Mouse (Mus musculus) layer of hippocampus, adult 2 months (tissue): ENCODE measurements around the gene Pidd1. TPM values are rescaled to one million over a fixed set of nuclear protein-coding genes. Genes with fewer than 3 reads are reported as not detected.

Source experiments
- DNase-seq, 2 experiments: peaks; one replicate each; pipeline ENCODE4 v3.0.0; 2022; ENCODE audit warnings: low spot score in 2 of 2
- H3K27ac ChIP-seq: fragments of 200-600 bp; 2 replicates; pipeline ENCODE4 v1.8.1; 2022
- H3K4me3 ChIP-seq: fragments of 200-600 bp; 2 replicates; pipeline ENCODE4 v1.8.1; 2022; ENCODE audit warnings: mild to moderate bottlenecking
- CTCF ChIP-seq: fragments of 200-600 bp; conservative IDR thresholded peaks from 2 replicates; pipeline ENCODE4 v1.8.1; 2022; ENCODE audit warnings: antibody characterized with exemption, mild to moderate bottlenecking, moderate library complexity
- total RNA-seq, 2 experiments: library from RNA; stranded (reverse); gene quantifications; 2 replicates each; pipeline ENCODE4 v1.2.3; 2021

Pidd1 gene
- total RNA-seq, 2 experiments from 2014 or later, result 1.1 to 1.7 TPM

DNA sequence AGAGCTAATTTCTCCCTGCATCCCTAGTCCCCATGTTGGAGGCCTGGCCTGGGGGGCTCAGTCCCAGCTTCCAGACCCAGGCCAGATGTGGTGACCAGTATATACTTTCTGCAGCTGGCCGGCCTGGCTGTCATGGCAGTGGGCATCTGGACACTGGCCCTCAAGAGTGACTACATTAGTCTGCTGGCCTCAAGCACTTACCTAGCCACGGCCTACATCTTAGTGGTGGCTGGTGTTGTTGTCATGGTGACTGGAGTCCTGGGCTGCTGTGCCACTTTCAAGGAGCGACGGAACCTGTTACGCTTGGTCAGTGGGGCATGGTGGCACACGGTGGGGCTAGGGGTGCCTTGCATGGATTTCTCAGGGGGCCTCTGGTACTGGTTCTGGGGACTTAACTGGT is 25.5 kb upstream of the Pidd1 start:
- DNase-seq, result no peak
- peak overlapping the region; percentile 27; the same call in 1 of the 2 replicates for H3K4me3 ChIP-seq
- H3K27ac ChIP-seq, result peak overlapping the region; percentile 74
- TF ChIP-seq CTCF, result no peak

DNA sequence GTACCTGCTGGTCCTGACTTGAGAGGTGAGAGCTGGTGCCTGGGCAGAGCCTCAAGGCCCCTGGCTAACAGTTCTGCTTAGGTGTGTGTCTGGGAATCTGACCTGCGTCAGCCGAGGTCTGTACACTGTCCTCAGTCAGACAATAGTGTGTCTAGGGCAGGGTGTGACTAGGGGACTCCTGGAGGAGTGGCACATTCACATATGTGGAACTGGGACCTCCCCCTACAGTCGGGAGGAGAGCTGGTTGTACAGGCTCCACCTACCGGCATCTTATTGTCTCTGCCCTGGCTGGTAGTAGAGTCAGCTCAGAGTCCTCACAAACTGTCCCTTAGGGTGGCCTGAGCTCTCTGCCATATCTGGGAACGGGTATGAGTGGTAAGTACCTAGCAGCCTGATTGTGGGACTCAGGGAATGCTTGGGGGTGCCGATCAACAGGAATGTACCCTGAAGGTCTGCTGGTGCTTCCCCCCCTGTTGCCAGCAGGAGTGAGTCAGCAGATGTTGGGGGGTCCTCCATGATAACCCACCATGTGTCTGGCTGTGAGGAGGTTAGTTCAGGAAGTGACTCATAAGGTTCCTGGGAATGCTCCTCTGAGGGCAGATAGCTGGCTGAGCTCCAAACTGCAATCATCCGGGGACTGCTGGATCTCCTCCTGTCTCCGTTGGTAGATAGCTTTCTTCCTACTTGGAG is 24.8 kb upstream of the Pidd1 start:
- peak; percentile 38 to 47 for DNase-seq
- H3K27ac ChIP-seq, result peak overlapping the region; percentile 74
- H3K4me3 ChIP-seq, result peak overlapping the region; percentile 59
- peak; percentile 74 for TF ChIP-seq CTCF

DNA sequence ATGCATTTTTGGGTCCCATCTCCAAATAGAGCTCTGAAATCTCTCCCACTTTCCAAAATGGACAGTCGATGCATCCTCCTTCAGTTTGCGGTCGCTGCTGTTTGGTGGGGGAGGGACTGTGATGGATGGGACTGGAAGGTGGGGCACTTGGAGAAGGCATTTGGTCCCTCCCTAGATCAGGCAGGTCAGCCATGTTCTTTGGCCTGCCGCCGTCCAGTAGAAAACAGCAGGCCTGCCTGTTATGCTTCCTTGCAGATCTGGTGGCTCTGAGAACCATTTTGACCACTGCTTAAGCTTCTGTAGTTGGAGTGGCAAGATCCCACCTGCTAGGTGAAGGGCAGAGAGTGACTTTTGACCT is 24.3 kb upstream of the Pidd1 start:
- Histone ChIP-seq H3K27ac (peak overlapping the region; percentile 74), H3K4me3 (peak overlapping the region; percentile 59)
- TF ChIP-seq CTCF, result no peak
- DNase-seq, result no peak

DNA sequence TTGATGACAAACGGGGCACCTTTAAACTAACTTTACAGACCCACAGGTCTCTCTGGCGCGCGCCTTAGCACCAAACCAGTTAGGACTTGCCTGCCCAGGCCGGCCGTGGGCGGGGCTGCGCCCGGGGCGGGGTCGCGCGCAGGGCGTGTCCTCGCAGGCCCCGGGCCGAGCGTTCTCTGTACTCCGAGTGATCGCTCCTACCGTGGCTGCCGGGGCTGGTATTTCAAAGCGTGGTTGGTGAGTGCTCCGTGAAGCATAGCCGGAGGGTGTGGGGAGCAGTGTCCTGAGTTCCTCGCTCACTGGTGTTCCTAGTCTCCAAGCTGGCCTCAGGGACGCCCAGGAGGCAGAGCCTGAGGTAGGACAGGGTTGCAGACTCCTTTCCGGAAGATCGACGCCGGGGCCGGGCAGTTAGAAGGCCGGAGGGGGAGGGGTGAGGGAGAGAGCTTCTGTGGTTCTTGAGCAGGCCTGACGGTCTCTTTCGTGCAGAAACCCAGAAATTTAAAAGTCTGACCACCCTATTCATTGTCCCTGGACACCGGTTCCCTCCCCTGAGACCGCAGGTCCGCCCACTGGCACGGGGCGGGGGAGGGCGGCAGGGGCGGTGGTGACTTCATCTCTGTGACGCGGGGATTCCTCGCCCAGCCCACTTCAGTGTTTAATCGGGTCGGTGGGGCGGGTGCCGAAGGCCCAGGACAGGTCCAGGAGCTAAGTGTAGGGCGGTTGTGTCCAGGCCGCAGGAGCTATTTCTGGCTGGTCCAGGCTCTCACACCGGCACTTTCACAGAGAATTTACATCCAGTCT is 23.6 kb upstream of the Pidd1 start, which contains the start of gene Cd151:
Gene Cd151 (plus strand): TSS at position 163 of the 801 bp plus-strand sequence.
- Histone ChIP-seq H3K4me3 (peak within 1 kb of the TSS; percentile 59), H3K27ac (peak within 1 kb of the TSS; percentile 74)
- TF ChIP-seq CTCF, result no peak
- DNase-seq, result peak; percentile 49 to 62

DNA sequence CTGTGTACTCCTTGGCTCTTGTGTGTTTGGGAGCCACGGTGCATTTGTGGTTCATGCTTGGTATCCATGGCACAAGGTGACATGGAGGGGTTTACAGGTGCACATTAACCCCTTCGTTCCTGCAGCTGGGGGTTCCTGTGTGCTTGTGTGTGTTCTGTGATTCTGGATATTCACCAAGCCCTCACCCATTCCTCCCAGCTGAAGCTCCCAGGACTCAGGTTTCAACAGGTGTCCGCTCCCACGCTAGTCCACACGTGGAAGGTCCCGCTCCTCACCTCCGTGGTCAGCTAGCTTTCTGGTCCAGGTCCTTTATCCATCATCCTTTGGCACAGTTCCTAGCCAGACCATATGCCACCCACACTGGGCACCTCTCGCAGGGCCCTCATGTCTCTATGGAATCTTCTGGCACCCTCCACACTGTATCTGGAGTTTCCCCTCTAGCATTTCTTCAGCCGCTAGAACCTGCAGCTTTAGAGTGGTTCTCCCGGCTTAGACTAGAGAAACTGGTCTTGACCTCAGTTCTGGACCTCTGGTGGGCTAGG is 22.9 kb upstream of the Pidd1 start:
- H3K27ac ChIP-seq, result peak overlapping the region; percentile 74; the same call in 1 of the 2 replicates
- H3K4me3 ChIP-seq, result peak overlapping the region; percentile 59
- TF ChIP-seq CTCF, result no peak
- DNase-seq, result no peak

DNA sequence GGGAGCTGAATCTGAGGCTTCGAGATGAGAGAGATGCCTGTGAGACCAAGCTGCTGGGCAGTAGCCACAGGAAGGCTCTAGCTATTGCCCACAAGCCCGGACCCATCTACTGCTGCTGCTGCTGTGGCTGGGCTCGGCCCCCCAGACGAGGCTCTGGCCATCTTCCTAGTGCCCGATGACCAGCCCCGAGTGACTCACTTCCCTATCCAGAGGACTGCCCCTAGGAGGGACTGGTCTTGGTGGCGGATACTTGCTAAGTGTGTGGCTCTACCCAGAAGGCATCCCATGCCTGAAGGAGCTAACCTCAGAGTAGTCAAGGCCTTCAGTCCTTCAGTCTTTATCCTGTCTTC is 22.2 kb upstream of the Pidd1 start:
- Histone ChIP-seq H3K4me3 (no peak overlapping the region), H3K27ac (no peak overlapping the region)
- no peak for DNase-seq
- no peak for TF ChIP-seq CTCF

DNA sequence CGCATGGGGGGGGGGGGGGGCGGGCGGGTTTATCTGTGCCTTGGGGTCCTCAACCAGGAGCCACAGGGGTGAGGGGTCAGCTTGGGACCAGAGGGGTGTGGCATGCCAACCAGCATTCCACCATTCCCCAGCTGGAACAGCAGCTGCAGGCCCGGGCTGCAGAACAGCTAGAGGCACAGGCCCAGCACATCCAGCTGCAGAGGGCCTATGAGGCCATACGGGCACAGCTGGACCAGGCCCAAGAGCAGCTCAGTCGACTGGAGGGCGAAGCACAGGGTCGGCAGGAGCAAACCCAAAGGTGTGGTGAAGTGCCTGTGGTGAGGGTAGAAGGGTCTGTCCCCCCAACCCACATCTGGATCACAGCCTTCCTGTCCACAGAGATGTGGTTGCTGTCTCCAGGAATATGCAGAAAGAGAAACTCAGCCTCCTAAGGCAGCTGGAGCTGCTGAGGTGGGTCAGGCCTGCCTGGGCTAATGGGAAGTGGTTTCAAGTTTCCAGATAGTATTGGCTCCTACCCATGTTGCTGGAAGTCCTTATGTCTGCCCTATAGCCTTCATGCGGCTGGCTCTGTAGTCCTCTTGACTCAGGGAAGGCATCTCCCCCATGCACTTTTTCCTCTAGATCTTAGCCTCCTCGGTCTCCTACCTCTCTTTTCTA is 21.7 kb upstream of the Pidd1 start:
- no peak overlapping the region for H3K4me3 ChIP-seq
- no peak for DNase-seq
- H3K27ac ChIP-seq, result no peak overlapping the region
- TF ChIP-seq CTCF, result no peak

DNA sequence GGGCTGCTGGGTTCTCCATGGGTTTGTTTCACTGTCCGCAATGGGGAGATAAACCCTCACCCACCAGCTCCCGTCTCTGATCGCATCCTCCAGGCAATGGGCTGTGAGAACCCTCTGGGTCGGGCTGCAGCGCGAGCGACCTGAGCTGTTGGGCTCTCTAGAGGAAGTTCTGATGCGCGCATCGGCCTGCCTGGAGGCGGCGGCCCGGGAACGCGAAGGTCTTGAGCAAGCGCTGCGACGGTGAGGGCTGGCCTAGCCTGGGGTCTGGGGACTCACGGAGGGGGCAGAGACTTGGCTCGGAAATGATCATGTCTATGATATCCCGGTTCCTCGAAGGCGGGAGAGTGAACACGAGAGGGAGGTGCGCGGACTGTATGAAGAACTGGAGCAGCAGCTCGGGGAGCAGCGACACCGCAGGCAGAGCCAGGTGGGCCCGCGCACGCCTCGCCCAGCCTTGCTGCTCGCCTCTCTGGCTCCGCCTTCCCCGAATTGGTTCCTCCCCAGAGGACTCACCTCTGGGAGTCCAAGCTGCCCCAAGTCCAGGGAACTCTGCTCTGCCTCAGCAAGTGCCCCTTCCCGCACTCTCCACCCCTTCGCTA is 20.9 kb upstream of the Pidd1 start:
- H3K27ac ChIP-seq, result peak overlapping the region; percentile 46
- no peak for TF ChIP-seq CTCF
- DNase-seq, result no peak
- peak overlapping the region; percentile 10; the same call in 1 of the 2 replicates for H3K4me3 ChIP-seq

DNA sequence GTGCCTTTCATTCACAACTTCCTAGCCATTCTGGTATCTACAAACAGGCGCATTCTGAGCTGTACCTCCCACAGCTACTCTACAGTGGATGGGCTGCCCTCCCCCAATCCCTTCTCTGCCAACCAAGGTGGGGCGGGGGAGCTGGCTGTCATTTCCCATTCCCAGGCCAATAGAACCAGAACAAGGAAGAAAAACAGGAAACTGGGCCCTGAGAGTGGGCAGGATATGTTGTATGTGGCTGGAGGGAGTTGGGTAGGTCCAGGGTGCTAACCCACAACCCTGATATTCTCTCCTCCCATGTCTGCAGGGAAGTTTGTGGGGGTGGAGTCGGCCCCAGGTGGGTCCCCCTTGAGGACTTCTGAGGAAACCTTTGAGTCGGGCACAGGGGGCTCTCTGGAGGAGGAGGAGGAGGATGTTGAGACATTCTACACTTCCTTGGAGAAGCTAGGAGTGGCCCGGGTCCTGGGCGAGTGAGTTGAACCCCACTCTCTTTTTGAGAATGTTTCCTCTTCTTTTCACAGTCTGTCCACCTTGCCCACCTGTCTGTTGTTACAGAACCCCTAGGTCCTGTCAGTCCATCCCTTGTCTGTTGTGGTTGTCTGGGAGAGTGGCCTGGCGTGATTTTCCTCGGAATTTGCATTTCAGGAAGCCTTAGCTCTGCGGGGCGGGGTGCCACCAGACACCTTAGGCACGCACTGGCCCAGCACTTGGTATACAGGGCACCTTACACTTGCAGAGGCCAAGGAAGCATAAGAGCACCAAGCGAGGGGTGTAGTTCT is 20.2 kb upstream of the Pidd1 start:
- no peak for TF ChIP-seq CTCF
- no peak for DNase-seq
- no peak overlapping the region; the same call in 1 of the 2 replicates for H3K4me3 ChIP-seq
- H3K27ac ChIP-seq, result peak overlapping the region; percentile 46

DNA sequence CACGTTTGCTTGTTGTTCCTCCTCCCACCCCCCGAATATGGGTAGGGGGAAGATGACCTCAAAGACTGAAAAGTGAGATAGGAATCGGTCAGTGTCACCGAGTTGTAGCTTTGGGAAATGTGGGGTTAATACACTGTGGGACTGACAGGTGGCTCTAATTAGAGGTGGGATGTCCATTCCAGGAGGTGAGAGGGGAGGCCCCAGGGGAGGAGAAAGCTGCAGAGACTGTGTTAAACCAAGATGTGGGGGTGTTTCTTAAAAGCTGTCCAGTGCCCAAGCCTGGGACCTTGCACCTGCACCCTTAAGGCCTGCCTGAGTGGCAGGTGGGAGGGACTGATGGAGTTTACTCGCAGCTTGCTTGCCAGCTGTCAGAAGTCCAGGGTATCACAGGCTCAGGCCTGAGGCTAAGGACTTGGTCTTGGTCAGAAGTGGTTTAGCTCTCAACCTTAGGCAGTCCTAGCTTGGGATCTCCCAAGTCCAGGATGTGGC is 18.6 kb upstream of the Pidd1 start:
- peak overlapping the region; percentile 48; the same call in 1 of the 2 replicates for H3K4me3 ChIP-seq
- H3K27ac ChIP-seq, result peak overlapping the region; percentile 78; the same call in 1 of the 2 replicates
- no peak for DNase-seq
- TF ChIP-seq CTCF, result no peak

DNA sequence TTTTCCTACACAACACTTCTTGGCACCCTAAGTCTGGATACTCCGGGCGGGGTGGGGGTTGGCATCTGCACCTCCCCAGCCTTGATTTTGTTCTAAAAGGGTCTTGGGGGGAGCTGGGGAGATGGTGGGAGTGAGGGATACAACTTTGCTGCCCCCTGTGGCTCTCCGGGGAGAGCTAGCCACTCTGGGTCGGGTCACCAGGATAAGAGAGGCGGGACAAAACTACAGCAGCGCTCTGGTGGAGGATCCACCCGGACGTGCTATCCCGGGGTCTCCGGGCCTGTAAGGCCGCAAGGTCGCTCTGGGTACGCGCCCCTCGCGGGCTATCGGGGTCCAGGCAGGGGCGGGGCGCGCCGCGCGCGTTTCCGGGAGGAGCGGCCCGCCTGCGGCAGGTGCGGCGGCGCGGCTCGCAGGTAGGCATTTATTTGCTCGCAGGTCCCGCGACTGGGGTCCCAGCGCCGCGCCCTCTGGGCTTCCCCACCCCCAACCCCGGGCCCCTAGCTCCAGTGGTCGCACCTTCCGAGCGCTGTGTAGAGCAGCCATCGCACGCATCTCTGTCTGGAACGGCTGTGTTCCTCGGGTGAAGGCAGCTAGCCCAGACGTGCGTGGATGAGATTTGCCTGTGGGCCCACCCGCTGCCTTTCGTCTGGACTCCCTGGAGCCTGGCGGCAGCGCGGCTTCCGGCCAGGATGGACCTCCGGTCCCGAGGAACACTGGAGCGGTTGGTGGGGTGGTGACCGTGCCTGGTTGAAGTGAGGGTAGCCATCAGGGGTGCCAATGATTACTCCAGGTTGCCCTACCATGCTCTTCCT is 17.9 kb upstream of the Pidd1 start:
- TF ChIP-seq CTCF, result peak; percentile 44
- Histone ChIP-seq H3K4me3 (peak overlapping the region; percentile 48), H3K27ac (peak overlapping the region; percentile 78)
- DNase-seq, result no peak
